Mouse (Mus musculus): ENCODE measurements around the gene Cox14. TPM values are rescaled to one million over a fixed set of nuclear protein-coding genes. Genes with fewer than 3 reads are reported as not detected.
"Not testable (repeated sequence)": the region's sequence is repeated elsewhere in the genome, so short reads cannot be mapped to it uniquely, and the experiment has no call there.

Cox14 gene
- total RNA-seq (2021) = 100 to 1,000 TPM in 1 of 2 experiments, 10 to 100 TPM in 1; 97.4 to 107 TPM
- long read RNA-seq, transcript Cox14-201 (2 exons, 723 nt) = major isoform, 226 of 241 reads
- long read RNA-seq, partial matches to known transcripts = 11 of 241 reads
- long read RNA-seq, other reads (novel, unspliced or antisense) = 4 of 241 reads

DNA sequence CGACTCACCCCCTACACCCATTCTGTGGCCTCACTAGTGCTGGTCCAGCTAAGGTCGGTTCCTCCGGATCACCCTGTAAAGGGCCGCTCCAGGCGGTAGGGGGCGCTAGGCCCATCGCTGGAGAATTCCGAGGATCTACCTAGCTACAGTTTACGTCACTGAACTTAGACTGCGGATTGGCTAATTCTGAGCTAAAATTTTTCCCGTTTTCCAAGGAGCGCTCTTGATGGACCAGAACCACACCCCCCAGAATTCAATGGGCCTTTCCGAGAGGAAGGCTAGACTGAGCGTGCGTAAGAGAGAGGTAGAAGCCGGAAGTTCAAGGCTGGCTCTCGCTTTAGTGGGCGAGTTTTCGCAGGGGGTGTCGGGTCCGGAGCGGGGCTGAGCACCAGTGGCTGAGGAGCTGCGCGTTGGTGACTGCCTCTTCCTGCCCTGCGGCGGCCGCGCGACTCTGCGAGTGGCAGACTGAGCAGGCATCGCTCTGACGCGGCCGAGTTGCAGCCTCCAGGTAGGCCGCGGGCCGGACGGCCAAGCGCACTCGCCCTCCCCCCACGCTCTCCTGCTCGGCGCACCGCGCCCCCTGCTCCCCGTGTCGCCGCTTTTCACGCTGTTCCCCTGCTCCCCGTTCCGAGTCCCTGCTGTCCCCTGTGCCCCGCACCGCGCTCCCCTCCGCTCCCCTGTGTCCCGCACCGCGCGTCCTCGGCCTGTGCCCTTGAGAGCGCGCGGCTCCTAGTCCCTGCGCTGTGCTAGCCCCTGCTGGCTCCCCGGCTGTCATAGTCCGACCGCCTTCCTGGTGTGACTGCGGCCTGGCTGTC lies at the start of gene Cox14:
Cox14 (plus strand) TSS at position 278 of the 815 bp plus-strand sequence.
- peak; percentile 95 to 97 for DNase-seq (ENCODE audit: low spot score in 2 of 2)

DNA sequence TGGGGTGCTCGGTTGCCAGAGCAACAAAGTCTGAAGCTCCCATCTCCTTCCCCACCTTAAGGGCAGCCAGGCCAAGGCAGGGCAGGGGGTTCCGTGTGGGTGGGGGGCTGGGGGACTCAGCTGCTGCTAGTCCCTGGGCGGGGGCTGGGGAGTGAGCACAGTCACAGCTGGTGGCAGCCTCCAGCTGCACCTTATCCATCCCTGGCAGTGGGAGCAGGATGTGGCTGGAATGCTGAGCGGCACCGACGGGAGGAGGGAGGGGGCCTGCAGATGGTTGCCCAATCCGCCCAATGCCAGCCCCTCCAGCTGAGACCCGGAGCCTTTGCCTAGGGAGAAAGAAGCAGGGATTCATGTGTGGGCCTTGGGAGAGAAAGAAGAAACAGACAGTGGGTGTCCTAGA lies 48.3 kb upstream of the Cox14 start:
- DNase-seq (ENCODE audit: low spot score in 2 of 2) = peak; percentile 56 to 66

DNA sequence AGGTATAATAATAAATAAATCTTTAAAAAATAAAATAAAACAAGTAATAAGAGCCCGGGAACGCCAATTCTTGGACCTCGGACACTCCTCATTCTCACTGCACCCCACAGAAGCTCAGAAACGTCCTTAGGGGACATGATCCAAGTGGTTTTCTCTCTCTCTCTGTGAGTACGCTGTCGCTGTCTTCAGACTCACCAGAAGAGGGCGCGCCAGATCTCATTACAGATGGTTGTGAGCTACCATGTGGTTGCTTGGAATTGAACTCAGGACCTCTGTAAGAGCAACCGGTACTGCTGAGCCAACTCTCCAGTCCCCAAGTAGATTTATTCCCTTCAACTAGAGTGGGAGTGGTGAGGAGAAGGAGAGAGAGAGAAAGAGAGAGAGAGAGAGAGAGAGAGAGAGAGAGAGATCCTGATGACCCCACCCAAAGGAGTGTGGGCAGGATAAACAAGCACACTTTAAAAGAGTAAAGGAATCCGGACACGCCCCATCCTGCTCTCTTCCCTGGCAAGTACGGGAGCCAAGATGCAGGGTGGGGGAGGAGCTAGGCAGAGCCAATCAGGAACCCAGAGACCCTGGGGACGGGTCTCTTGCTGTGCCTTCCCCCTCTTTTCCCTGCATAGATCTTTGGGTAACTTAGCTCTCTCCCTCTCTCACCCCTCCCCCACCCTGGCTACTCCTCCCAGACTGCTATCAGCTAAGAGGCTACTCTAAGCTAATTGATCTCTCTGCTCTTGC lies 47.2 kb upstream of the Cox14 start:
- DNase-seq (ENCODE audit: low spot score in 2 of 2) = peak; percentile 47 to 59

DNA sequence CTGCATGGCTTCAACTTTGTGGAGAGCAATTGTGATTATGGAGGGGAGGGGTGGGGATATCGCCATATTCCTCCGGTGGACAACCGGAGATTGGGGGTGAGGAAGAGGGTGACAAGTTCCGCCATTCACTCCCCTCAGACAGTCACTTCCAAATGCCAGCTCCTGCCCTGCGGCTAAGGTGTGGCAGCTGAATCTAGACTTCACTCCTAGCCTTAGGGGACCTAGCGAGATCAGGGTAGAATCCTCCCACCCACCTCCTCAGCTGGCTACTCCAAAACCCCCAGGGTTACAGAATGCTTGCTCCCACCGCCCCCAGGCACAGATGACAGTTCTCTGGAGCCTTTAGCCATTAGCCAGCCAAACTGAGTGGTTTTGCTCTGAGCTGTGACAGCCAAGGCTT lies 46.4 kb upstream of the Cox14 start:
- DNase-seq (ENCODE audit: low spot score in 2 of 2) = no peak

DNA sequence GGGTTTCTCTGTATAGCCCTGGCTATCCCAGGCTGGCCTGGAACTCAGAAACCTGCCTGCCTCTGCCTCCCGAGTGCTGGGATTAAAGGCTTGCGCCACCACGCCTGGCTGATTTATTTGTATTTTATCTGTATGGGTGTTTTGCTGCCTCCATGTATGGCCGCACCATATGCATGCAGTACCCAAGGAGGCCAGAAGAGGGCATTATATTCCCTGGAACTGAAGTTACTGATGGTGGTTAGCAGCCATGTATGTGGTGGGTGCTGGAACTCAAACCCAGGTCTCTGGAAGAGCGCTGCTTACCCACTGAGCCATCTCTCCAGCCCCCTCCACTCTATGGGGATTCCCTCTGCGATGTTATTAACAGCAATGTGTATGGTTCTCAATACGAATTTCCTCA lies 42.5 kb upstream of the Cox14 start:
- DNase-seq (ENCODE audit: low spot score in 2 of 2) = no peak

DNA sequence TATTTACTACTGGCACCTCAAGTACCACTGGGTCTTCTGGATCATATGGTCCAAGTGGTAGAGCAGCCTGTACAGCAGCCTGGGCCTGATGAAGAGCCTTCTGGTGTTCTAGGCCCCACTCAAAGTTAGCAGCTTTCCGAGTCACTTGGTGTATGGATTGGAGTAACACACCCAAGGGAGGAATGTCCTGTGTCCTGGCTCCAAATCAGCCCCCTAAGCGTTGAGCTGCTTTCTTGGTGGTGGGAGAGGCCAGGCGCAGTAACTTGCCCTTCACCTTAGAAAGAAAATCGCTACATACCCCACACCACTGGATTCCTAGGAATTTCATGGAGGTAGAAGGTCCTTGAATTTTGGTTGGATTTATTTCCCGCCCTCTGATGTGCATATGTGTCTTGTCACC lies 41.3 kb upstream of the Cox14 start:
- no peak for DNase-seq (ENCODE audit: low spot score in 2 of 2)

DNA sequence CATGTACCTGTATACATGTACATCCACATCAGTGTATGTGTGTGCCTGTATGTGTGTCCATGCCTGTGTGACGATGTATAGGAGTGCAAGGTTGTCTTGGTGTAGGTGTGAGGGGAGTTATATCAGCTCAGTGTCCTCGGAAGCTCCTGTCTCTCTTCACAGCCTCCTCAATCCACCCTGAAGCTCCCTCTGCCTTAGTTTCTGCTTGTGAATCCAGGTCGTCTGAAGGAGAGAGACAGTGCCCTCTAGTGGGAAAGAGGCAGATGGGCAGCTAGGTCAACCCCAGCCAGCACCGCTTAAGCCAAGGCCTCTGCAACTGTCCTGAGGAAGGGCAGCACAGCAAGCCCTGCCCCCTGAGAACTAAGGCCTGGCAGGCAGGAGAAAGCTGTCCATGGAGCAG lies 36.7 kb upstream of the Cox14 start:
- peak in 1 of 2 experiments; percentile 66 for DNase-seq (ENCODE audit: low spot score in 2 of 2)

DNA sequence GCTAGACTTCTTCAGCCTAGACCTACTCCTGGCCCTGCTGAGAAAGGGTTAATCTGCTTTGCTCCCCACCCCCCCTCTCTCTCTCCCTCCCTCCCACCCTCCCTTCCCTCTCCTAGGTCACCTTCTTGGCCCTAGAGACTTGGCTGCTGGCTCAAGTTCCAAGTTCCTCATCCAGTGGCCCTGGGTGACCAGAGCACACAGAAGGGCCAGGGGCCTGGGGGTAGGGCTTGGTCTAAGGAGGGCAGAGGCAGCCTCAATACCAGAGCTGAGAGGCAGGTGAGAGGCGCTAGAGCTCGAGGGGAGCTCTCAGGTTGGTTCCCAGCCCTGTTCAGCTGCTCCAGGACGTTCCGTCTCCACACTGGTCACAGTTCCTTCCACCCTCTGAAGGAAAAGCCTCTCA lies 34.5 kb upstream of the Cox14 start:
- no peak for DNase-seq (ENCODE audit: low spot score in 2 of 2)

DNA sequence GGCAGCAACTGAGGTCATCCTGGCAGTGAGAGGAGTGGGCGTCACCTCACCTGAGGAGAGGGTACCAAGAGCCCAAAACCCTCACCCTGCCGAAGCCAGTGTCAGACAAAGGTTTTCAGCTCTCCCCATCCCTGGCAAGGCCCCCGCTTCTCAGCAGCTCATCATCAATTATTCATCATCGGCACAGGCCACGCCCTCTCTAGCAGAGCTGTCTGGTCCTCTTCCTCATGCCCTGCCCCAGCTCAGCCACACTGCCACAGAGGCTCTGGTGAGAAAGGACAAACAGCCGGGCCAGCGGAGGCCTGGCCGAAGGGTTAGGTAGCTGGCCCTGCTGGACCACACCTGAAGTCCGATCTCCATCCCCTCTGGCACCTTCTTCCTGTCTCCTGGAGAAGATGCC lies 33.4 kb upstream of the Cox14 start:
- DNase-seq (ENCODE audit: low spot score in 2 of 2) = no peak

DNA sequence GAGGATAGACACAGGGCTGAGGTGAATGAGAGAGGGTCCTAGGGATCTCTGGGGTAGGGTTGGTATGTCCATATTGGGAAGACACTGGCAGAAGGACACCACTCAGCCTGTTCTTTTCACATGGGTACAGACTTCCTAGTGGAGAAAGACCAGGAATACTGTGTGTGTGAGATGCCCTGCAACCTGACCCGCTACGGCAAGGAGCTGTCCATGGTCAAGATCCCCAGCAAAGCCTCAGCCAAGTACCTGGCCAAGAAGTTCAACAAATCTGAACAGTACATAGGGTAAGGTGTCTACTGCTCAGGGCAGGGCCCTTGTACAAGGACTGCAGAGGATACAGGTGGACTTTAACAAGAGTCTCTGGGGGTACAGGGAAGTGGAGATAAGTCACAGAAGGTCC lies 28.1 kb upstream of the Cox14 start:
- DNase-seq (ENCODE audit: low spot score in 2 of 2) = no peak

DNA sequence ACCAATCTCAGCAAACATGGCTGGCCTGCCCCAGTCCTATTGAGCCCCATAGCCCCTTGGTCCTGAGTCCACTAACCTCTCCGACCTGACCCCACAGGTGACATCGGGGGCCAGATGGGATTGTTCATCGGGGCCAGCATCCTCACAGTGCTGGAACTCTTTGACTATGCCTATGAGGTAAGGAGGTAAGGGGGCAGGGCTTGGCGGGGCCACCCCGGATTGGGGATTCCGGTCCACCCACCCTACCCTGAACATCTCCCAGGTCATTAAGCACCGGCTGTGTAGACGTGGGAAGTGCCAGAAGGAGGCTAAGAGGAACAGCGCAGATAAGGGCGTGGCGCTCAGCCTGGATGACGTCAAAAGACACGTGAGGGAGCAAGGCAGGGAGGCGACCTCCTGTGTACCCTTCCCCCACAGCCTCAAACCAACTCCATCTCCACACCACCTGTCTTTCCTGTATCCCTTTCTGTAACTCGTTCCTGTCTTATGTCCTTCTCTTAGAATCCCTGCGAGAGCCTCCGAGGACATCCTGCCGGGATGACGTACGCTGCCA lies 26.8 kb upstream of the Cox14 start:
- no peak for DNase-seq (ENCODE audit: low spot score in 2 of 2)

DNA sequence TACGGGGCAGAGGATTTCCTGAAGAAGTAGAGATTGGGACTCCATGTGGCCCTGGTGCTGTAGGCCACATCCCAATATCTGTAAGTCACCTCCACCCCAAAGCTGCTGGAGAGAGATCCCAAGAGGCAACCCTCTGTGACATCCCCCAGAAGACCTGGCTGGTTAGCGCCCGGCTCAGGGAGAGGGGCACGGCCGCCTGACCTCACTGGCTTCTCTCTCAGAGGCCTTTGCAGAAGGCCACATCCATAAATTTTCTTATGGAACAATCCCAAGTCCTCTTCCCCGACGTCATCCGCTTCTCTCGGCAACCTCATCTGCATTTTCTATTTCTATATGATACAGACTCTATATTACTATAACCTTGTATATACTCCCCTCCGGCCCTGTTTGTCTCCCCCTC lies 25.7 kb upstream of the Cox14 start:
- DNase-seq (ENCODE audit: low spot score in 2 of 2) = no peak

DNA sequence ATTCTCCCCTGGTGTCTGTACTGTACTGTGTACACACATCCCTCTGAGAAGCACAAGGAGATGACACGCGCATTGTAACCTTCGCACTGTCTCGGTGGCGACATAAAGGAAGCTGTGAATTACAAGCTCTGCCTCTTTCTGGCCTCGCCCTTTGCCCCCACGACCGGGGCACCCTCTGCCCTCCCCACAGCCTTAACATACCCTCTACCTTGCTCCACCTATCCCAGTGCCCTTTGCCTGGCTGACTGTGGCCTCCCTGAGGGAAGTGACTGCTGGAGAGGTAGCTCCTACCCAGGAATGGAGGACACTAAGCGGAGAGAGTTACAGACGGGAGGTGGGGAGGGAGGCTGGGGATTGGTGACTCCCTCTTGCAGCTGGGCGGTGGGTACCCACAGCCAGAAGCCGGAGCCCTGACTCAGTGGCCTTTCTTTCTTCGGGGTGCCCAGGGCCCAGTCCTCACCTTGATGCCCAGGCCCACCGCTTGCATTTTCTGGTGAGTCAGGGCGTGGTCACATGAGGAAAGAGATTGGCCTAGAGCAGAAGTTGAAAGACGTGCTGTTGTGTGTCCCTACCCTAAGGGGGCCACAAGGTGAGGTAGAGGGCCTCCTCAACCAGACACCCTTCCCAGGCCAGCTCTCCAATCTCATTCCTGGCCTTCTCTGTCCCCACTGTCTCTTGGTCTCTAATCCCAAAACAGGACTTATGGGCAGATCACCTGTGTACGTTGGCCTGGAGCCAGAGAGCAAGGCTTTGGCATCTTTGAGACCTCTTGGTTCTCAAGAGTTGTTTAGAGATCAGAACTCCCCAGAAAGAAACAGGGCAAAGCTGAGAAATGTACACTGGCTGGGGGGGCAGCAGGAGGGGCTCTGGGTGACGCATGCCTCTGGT lies 25.0 kb upstream of the Cox14 start:
- DNase-seq (ENCODE audit: low spot score in 2 of 2) = no peak

DNA sequence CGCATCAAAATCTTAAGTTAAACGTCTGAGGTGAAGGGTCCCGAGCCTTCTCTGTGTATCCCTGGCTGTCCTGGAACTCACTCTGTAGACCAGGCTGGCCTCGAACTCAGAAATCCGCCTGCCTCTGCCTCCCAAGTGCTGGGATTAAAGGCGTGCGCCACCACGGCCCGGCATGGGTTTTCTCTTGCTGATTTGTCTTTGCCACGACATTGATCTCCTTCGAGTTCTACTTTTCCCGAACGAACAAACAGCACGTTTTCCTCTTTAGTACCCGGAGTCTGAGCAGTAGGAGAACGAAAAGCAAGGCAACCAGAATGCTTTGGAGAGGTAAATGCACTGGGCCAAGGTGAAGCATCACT lies 23.8 kb upstream of the Cox14 start:
- DNase-seq (ENCODE audit: low spot score in 2 of 2) = not testable (repeated sequence)

DNA sequence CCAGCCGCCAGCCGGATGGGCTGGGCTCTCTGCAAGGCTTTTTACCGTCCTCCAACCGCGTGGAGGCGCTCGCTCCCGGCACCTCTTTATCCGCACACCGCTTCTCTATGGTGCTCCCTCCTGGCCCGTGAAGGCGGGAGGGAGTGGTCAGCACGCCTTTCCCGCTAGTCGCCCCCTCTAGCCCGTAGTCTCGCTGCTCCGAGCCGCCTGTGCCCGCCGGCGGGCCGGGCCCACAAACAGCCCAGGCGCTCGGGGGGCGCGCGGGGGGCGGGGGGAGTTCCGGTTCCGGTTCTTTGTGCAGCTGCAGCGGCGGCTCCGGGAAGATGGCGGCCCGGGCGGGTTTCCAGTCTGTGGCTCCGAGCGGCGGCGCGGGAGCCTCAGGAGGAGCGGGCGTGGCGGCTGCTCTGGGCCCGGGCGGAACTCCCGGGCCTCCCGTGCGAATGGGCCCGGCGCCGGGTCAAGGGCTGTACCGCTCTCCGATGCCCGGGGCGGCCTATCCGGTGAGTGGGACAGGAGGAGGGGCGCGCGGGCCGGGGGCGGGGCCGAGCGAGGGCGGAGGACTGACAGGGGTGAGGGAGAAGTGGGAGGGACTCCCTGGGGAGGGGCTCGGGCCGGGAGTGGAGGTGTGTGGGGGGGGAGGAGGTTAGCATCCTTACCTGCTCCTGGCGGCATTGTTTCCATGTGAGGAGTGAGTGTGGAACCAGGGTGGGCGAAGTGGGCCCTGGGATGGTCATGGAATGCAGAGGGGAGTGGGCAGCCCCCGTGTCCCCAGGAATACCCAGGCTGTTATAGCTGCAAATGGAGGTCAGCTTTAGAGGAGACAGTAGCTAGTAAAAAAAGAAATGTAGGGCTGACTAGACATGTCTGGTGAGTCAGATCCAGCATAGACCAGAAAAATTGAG lies 23.2 kb upstream of the Cox14 start, which contains the start of gene Smarcd1:
Smarcd1 (plus strand) TSS at position 131 of the 902 bp plus-strand sequence.
- peak; percentile 98 for DNase-seq (ENCODE audit: low spot score in 2 of 2)

DNA sequence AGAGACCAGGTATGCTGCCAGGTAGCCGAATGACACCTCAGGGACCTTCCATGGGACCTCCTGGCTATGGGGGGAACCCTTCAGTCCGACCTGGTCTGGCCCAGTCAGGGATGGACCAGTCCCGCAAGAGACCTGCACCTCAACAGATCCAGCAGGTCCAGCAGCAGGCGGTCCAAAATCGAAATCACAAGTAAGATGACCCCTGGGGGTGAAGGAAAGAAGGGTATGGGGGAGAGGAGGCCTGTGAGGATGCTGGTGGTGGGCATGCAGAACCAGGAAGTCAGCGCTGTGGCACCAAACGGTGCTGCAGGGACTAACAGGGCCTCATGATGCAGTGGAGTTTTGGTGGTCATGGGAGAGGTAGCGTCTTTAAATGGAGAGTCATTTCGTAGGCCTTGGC lies 22.3 kb upstream of the Cox14 start:
- no peak for DNase-seq (ENCODE audit: low spot score in 2 of 2)

DNA sequence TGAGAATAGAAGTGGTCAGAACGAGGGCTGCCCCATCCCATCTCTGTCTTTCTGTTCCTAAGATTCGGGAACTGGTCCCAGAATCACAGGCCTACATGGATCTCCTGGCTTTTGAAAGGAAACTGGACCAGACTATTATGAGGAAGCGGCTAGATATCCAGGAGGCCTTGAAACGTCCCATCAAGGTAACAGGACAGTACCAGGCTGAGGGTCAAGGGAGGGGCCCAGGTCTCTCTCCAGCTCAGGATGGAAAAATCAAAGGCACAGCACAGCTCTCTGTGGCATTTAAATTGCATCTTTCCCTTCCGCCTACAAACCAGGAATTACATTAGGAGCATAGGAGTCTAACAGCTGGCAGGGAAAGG lies 21.8 kb upstream of the Cox14 start:
- DNase-seq (ENCODE audit: low spot score in 2 of 2) = no peak

DNA sequence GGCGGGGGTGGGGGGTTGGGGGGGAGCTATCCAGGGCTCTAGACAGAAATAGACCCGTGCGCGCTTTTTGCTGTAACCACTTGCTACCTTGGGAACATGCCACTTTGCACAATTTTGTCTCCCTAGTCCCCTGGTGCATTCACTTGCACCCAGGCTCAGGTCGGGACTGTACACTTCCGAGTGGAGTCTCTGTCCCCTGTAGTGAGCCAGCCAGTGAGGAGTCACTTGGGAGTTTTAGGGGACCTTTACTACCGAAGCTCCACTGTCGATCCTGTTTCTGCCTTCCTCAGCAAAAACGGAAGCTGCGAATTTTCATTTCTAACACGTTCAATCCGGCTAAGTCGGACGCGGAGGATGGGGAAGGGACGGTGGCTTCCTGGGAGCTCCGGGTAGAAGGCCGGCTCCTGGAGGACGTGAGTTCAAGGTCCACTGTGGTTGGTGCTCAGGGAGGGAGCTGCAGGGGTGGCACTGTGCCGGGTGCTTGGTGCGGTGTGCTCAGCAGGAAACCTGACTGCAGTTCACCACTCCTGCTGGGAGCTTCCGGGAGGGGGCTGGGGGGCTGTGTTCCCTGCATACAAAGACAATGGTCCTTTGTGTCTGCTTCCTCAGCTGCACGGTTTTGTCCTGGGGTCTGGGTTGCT lies 21.3 kb upstream of the Cox14 start:
- peak in 1 of 2 experiments; percentile 52 for DNase-seq (ENCODE audit: low spot score in 2 of 2)

DNA sequence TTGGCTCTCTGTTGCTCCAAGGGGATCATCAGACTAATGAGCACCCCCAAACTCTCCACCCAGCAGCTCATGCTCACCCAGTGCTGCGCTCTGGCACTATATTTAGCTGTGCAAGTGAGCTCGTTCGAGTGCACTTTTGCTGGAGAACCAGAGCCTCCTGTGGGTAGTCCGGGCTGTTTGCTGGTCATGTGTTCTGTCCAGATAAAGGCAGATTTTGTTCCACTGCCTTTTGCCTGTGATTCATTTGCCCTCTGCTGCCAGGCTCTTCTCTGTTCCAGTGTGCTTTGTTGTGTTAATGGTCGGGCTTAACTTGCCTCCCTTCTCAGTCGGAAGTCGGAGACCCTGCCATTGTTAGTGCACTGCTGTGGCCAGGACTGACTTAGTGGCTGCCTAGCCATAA lies 20.5 kb upstream of the Cox14 start:
- DNase-seq (ENCODE audit: low spot score in 2 of 2) = no peak
